Mouse (Mus musculus) heart, postnatal 25 days (tissue): ENCODE results near the gene Sapcd2. TPM values are rescaled to one million over a fixed set of nuclear protein-coding genes. Genes with fewer than 3 reads are reported as not detected.
A peak's percentile ranks its signal among the peaks of the same experiment; 100 is the strongest.
"Not testable (repeated sequence)": the region's sequence is repeated elsewhere in the genome, so short reads cannot be mapped to it uniquely, and the experiment has no call there.

Experiments
- DNase-seq: peaks from one replicate; pipeline ENCODE4 v3.0.0; 2022; ENCODE audit warnings: low spot score
- intact Hi-C: fragments of 180-260 bp; cut with DNase I; formaldehyde crosslinking; loops from one replicate; pipeline ENCODE4 v1.15.1; 2025
- total RNA-seq, 2 experiments: library from RNA; stranded (reverse); gene quantifications; 2 replicates each; pipeline ENCODE4 v1.2.3; 2021

Gene Sapcd2
- total RNA-seq, 2 experiments from 2014 or later: 0.16 to 0.50 TPM

DNA sequence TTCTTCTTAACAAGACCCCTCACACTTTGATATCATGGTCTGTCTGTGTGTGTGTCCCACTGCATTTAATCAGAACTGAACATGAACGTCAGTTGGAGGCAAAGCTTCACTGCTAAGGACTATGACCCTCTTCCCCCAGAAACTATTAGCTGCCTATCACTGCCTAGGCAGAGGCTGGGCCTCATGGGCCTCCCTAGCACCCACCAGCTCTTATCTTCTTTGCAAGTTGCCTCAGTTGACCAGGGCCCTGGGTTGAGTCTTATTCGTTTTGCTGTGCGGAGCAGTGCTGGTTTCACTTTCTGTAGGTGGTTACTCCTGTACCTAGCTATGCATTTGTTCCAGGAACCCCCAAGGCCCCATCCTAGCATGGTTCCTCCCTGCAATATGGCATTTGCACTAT, 2.1 kb upstream of the Sapcd2 start:
- intact Hi-C loops: no loop called here

DNA sequence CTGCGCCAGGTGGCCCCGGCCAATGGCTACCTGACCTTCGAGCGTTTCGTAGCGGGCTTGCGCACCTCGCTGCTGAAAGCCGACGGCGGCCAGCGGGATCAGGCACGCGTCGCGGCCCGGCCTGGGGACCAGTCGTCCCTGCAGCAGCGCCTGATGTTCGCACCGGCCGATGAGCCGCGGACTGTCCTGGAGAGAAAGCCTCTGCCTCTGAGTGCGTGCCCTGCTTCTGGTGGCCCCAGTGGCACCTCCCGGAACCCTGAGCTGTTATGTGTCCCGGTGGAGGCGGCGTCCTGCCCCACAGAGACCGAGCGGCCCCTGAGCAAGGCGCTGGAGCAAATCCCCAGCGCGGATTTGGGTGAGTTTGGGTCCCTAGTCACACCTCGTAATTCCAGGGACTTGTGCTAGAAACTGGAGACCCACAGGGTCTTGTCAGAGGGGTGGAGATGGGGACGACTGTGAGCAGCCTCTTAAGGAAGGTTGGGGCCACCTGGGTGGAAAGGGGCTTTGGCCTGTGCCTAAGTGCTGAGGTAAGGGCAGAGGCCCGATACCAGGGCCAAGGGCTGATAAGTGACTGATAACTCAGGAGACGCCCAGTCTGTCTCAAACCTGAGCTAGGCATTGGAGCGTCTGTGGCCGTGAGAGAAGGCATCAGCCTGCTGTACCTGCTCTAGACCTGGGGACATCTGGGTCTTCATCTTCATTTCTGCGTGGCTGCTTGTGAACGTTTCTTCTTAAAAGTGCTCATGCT, 697 bp downstream of the Sapcd2 start:
- DNase-seq: no peak
- intact Hi-C loops: no loop called here

More for the DNA sequence above, 2.1 kb upstream of the Sapcd2 start:
- no peak for DNase-seq

DNA sequence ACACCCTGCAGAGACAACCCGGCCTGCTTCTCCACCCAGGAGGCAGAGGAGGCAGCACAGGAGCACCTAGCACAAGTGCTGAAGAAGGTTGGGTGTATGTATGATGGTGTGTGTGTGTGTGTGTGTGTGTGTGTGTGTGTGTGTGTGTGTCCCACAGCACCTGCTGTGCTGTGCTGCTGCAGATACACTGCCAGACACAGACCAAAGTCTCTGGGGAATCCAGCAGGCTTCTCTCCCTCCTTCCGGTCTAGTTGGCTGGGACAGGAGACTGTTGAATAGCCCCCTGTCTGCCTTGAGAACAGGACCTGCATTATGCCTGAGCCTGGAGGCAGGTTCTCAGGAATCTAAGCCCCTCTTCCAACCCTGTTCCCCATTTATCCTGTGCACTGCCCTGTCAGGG, 1.3 kb downstream of the Sapcd2 start:
- intact Hi-C loops: no loop called here
- DNase-seq: no peak

DNA sequence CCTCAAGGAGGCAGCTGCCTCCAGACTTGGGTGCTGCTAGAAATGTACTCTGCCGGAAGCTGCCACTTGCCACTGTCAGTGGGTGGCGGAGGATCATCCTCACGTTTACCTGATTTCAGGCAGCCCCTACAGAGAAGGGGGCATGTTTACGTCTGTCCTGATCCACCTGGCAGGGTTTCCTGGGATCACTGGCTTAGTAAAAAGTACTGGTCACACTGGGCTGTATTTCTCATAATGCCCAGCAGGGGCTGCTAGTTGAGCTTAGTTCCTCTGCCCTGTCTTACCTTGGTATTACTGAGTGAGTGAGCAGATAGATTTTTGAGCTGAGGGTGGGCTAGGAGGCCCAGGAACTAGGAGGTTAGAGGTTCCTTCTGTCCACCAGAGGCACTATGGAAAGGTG, 4.5 kb downstream of the Sapcd2 start:
- no peak for DNase-seq
- intact Hi-C loops: loop anchor here (1.0 to 5.0 kb wide), 3 partner anchors 26 to 106 kb away; no protein-coding TSS in a partner anchor

DNA sequence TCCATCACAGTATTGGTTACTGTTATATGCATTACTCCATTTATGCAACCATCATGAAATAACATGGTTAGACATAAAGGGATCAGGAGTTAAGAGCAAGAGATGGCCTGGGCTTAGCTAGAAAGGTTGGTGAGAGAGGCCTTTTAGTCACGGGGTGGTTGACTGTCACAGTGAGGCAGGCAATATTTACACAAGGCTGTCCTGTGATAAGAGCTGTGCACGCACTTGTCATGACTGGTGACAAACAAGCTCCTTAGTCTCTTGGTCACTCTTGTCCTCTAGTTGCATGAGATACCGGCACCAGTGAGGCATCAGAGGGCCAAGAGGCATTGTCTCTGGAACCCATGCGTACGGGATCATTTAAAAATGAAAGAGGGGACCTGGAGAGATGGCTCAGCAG, 12.4 kb downstream of the Sapcd2 start:
- intact Hi-C loops: no loop called here
- DNase-seq: no peak

DNA sequence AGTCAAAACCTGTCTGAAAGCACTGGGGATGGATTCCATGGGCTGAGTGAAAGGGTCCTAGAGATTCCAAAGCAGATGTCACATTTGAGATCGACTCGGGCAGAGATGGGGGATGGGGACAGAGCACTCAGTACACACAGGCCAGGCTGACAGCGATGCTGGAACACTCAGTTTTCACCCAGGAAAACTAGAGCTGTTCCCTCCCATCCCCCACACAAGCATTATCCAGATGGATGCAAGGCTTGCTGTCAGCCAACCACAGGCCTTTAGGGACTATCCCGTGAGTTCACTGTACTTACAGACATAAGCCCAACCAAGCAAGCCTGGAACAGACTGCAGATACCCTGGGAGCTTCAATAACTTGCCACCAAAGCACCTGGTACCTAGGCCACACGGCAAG, 19.1 kb downstream of the Sapcd2 start:
- DNase-seq: no peak
- intact Hi-C loops: no loop called here

DNA sequence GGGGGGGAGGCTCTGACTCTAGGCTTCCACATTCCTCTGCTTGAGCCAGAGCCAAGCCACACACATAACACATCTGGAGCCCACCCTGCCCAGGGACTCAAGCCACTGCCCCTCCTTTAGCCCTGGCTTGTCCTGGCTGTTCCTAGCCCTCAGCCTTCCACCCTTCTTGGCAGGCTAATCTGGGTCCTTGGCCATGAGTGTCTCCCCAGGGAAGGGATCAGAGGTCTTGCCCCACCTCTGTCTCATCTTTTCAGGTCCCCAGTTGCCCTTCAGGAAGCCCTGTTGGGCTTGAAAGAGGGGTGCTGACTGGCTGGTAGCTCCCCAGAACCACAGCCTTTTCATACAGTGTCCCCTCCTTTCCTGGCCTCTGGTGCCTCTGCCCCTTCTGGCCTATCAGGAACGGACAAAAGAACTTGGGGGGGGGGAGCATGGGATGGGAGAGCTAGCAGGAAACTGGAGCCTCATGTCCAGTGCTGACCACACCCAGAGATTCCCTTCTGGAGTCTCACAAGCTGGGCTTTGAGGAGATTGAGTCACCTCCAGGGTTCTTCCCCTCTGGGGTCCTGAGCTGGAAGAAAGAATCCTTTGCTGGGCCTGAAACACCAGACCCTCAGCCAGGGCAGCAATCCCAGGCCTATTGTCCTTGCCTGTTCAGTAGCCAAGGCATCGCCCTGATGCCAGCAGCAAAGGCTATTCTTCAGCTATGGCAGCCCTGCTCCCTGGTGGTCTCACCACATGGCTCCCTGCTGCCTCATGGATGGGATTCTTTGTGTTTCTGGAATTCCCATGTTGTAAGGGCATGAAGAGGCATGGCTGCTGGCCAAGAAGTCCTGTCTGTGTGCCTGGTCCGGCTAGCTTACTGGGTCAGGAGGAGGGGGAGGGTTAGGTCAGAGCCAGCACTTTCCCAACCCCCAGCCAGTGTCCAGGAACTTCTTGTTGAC, 22.4 kb downstream of the Sapcd2 start:
- DNase-seq: peak; percentile 61
- intact Hi-C loops: loop anchor here (2.0 kb wide), 1 partner anchor 16 kb away; no protein-coding TSS in a partner anchor

DNA sequence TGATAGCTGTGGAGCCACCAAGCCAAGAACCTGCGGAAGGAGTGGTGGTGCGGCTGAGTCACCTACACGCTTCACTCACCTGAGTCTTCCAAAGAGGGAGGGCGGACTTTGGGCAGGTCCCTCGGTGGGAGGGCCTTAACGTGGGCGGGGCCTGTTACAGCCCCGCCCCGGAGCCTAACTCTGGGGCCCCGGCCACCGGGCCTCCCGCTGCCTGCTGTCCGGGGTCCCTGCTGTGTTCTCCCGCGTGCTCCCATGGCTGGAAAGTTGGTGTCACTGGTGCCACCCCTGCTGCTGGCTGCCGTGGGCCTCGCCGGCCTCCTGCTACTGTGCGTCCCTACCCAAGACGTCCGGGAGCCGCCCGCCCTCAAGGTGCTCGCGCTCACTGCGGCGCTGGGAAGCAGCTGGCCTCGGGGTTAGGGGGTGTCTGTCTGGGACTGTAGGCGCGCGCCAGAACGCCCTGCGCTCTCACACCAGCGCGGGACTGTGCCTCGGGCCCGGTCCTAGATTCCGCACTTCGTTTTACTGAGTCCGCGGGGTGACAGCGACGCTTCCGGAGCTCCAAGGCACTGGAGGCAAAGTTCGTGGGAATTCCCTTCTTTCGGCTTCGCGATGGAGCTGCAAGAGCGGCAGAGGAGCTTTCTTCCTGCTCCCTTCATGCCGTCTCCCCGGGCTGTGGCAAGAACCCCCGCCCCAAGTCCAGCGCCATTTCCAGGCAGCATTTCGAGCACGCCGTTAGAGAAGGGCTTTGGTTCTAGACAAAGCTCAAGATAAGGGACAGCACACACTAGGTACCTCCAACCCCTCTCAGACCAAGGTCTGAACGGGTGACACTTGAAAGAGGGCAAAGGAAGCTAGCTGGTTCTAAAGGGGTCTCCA, 23.8 kb downstream of the Sapcd2 start, which contains the start of gene Entpd2:
Entpd2 (plus strand) TSS at position 154 of the 876 bp plus-strand sequence.
- intact Hi-C loops: loop anchor here (2.0 kb wide), 1 partner anchor 17 kb away; no protein-coding TSS in a partner anchor
- no peak for DNase-seq

DNA sequence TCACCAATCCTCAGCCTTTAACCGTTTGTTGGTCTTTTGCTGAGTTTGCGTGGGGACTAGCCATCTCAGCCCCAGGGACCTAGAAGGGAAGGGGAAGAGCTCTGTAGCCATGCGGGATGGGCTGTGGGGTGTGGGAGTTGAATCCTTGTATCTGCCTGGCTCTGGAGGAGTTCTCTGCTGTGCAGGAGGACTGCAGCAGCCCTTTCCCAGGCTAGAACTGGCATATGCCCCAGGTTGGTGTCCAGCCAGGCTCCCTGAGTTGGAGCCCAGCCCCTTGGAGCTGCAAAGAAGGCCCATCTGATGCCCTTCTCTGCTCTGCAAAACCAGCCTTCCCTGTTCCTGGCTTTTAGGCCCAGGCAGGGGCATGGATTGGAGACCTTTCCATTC, 24.5 kb downstream of the Sapcd2 start:
- DNase-seq: no peak
- intact Hi-C loops: no loop called here

DNA sequence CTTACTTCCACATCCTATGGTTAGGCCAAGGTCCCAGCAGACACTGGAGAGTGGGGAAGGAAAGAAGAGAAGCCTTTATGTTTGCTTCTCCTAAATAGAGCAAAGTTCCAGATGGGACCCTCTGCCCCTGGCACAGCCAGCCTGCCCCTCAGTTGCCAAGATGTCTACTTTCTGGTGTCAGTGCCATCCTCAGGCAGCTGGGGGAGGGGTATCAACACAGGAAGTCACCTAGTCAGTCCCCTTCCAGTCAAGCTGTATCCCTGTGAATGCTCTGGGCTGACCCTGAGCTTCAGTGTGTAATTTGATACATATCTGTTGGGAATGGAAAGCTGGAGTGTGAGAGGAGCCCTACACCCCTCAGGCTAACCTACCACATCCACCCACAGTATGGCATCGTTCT, 24.9 kb downstream of the Sapcd2 start:
- intact Hi-C loops: no loop called here
- no peak for DNase-seq

DNA sequence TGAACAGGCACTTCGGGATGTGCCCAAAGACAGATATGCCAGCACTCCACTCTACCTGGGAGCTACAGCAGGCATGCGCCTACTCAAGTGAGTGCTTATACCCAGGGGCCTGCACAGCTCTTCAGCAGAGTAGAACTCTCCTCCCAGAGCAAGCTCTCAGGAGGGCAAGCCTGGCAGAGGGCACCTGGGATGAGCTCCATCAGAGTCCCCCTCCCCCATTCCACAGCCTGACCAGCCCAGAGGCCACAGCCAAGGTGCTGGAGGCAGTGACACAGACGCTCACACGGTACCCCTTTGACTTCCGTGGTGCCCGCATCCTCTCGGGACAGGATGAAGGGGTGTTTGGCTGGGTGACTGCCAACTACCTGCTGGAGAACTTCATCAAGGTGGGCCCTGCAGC, 25.9 kb downstream of the Sapcd2 start:
- intact Hi-C loops: no loop called here

DNA sequence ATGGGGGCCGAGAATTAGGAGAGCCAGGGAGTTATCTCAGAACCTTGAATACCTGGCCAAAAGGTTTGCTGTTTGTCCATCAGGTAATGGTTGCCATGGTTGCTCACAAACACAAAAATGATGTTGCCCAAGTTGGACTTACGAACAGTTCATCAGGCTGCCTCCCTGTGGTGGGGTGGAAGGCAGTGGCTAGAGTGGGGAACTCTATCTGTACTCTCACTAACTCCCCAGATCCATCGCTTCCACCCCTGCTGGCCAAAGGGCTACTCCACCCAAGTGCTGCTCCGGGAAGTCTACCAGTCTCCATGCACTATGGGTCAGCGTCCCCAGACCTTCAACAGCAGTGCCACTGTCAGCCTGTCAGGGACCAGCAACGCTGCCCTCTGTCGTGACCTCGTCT, 26.9 kb downstream of the Sapcd2 start, which contains the start of gene Npdc1:
Npdc1 (plus strand) TSS at position 301 of the 400 bp plus-strand sequence.
- no peak for DNase-seq
- intact Hi-C loops: no loop called here

More for the DNA sequence above, 25.9 kb downstream of the Sapcd2 start:
- DNase-seq: no peak

DNA sequence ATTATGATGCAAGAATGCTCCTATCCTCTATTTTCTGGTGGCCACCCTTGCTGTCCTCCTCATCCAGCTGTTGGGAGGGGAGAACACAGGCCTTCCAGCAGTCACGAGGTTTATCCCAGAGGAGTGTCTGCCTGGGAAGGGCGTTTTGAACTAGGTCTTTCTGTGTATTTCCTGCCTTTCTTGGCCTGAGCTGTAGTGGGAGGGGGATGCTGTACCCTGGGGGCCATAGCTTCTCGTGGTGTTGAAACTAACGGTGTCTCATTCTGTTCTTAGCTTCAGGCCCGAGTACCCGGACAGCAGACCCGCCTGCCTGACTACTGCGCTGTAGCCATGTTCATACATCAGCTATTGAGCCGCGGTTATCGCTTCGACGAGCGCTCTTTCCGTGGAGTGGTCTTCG, 28.2 kb downstream of the Sapcd2 start:
- DNase-seq: peak; percentile 51

DNA sequence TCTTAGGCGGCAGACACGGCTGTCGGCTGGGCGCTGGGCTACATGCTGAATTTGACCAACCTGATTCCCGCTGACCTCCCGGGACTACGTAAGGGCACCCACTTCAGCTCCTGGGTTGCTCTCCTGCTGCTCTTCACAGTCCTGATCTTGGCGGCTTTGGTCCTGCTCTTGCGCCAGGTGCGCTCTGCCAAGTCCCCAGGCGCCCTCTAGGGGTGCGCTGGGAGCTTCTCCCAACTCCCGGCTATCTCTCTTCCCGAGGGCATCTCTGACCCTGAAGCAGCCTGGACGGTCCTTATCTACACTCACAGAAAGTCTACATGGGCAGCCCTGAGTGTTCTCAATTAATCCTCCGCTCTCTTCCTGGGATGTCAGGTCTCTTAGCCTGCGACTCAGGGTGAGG, 28.6 kb downstream of the Sapcd2 start:
- peak; percentile 42 for DNase-seq
- intact Hi-C loops: no loop called here

More for the DNA sequence above, 28.2 kb downstream of the Sapcd2 start:
- intact Hi-C loops: no loop called here

DNA sequence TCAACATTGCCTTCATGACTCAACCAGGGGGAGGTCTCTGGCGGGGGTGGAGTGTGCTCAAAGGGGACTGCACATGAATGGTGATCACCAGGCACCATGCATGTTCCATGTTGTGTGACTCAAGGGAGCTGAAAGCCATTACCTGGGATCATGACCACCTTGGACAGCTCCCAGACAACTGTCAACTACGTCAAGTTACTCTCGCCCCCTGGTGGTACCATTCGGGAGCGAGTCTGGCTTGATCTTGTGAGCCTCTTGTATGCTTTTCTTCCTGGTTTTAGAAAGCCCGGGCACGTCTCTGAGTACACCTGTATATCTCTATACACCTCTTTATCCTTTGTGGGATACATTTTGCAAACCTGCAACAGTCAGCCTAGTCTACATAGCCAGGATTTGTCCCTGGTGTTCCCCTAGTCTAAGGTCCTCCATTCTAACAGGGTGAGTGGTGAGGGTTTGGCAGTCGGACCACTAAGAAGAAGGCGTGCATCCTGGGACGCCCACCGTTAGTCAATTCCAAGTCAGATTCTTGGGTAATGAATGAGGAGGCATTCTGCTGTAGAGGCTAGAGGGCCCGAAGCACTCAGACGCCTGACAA, 30.4 kb downstream of the Sapcd2 start:
- intact Hi-C loops: loop anchor here (2.0 kb wide), 1 partner anchor 26 kb away; no protein-coding TSS in a partner anchor

DNA sequence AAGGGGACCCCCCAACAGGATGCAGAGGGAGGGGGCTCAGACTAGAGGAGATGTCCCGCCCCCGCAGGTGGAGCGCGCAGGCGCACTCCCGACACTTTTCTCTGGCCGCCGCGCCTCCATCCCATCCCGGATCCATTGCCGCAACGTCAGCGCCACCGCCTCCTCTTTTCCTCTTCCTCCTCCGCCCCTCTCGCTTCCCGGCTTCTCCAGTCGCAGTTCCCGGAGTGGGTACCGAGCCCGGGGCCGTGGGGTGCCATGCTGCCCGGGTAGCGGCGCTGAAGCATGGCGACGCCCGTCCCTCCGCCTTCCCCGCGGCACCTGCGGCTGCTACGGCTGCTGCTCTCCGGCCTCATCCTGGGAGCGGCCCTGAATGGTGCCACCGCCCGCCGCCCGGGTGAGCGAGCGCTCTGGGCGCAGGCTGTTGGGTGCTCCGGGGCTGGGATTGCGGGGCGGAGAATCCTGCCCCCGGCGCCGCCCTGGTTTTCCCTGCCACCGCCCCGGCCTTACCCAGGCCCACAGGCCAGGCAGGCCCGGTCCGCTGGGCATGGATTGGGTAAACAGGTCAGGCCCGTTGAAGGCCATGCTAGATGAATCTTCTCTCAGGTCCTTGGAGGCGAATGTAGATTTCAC, 31.0 kb downstream of the Sapcd2 start:
- DNase-seq: peak; percentile 68
- intact Hi-C loops: loop anchor here (2.0 kb wide), 1 partner anchor 26 kb away; no protein-coding TSS in a partner anchor

More for the DNA sequence above, 30.4 kb downstream of the Sapcd2 start:
- DNase-seq: peak; percentile 16

DNA sequence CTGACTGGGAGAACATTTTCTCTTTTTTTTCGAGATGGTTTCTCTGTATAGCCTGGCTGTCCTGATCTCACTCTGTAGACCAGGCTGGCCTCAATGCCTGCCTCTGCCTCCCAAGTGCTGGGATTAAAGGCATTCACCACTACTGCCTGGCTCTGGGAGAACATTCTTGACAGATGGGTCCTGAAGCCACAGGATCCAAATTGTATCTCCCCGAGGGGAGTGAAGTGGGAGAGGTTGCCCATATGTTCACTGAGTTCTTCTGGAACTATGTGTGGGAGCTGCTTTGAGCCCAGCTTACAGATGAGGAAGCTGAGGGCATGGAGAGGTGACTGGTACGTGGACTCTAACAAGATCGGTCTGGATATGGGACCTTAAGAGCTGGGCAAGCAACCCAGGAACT, 31.9 kb downstream of the Sapcd2 start:
- intact Hi-C loops: loop anchor here (2.0 kb wide), 1 partner anchor 27 kb away; no protein-coding TSS in a partner anchor
- no peak for DNase-seq

DNA sequence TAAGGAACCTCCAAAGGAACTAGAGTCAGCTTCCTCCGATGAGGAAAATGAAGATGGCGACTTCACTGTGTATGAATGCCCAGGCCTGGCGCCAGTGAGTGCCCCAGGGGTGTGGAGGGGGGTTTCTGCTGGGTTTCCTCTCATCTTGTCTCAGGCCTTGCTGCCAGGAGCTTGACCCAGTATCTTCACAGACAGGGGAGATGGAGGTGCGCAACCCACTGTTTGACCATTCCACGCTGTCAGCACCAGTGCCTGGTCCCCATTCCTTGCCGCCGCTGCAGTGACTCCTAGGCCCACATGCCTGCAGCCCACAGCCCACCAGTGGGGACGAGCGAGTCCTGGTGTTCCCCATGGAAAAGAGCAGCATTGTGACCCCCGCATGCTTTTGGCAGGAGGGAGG, 36.8 kb downstream of the Sapcd2 start:
- intact Hi-C loops: no loop called here
- no peak for DNase-seq

DNA sequence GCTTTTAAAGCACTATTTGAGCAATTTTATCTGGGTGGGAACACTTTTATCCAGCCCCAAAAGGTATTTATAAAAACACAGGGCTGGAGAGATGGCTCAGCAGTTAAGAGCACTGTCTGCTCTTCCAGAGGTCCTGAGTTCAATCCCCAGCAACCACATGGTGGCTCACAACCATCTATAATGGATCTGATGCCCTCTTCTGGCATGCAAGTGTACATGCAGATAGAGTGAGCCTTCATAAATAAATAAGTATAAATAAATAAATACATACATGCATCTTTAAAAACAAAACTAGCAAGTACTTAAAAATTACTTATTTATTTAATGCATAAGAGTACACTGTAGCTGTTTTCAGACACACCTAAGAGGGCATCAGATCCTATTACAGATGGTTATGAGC, 41.3 kb downstream of the Sapcd2 start:
- DNase-seq: not testable (repeated sequence)

More for the DNA sequence above, 41.3 kb downstream of the Sapcd2 start:
- intact Hi-C loops: not testable (repeated sequence)
